Mouse (Mus musculus) megakaryocyte, embryonic 14.5 days (primary cell): ENCODE measurements around the gene Tex101.

ENCODE experiments used
- FLI1 ChIP-seq: IDR thresholded peaks from 2 replicates; pipeline ENCODE4 v1.6.1; 2012; ENCODE audit warnings: low read length, inconsistent platforms, mixed read lengths
- GATA1 ChIP-seq: IDR thresholded peaks from 3 replicates; pipeline ENCODE4 v1.6.1; 2012; ENCODE audit warnings: mixed read lengths, low read length, inconsistent platforms, borderline replicate concordance

DNA sequence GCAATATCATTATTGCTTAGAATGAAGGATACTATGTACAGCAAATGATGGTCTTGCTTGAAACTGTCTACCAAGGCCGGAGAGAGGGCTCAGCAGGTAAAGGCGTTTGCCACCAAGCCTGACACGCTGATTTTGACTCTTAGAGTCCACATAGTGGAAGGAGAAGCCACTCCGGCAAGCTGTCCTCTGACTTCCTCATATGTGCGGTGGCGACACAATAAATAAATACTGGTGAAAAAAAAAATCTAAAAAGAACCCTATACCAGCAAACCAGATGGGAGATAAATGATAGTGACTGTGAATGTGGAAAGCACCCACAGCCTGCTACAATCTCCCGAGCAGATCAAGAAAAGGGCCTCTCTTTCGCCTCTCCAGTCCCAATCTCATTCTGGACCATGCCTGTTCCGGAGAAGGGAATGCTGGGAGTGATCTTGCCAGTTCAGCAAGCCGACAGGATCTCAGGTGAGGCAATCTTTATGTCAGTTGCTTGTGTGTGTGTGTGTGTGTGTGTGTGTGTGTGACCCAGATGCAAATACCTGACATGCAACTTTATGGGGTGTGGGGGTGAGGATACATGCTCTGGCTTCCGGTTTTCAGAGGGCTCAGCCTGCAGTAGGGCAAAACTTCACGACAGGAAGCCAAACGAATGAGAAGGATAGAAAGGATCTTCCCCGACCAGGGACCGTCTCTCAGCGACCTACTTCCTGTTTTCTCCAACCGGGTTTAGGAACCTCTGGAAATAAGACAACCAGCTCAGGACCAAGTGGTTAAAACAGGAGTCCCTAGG lies 15.2 kb downstream of the Tex101 start:
- TF ChIP-seq GATA1 = no peak
- no peak for TF ChIP-seq FLI1
